Mouse (Mus musculus) hindbrain, embryonic 12.5 days (tissue): ENCODE data around the gene Mgat5. TPM values are rescaled to one million over a fixed set of nuclear protein-coding genes. Genes with fewer than 3 reads are reported as not detected.

ENCODE experiments used
- ATAC-seq: fragments of 200-750 bp; cut with Nextera tagmentation; 2 replicates; pipeline ENCODE4 v1.8.0; 2017; ENCODE audit warnings: moderate TSS enrichment; ENCODE audit not compliant: low FRiP score
- H3K27ac ChIP-seq: fragments of 300-500 bp; sonication (generic); 2 replicates; pipeline ENCODE4 v1.5.1; 2016; ENCODE audit warnings: mild to moderate bottlenecking
- H3K27me3 ChIP-seq: fragments of 300-500 bp; sonication (generic); 2 replicates; pipeline ENCODE4 v1.6.1; 2016; ENCODE audit warnings: mild to moderate bottlenecking
- H3K36me3 ChIP-seq: fragments of 300-500 bp; sonication (generic); 2 replicates; pipeline ENCODE4 v1.6.1; 2016; ENCODE audit warnings: mild to moderate bottlenecking
- H3K4me1 ChIP-seq: fragments of 300-500 bp; sonication (generic); 2 replicates; pipeline ENCODE4 v1.6.1; 2016
- H3K4me2 ChIP-seq: fragments of 300-500 bp; sonication (generic); replicated peaks from 2 replicates; pipeline ENCODE4 v1.6.1; 2016; ENCODE audit warnings: mild to moderate bottlenecking
- H3K4me3 ChIP-seq: fragments of 300-500 bp; sonication (generic); 2 replicates; pipeline ENCODE4 v1.5.1; 2016; ENCODE audit warnings: mild to moderate bottlenecking
- H3K9ac ChIP-seq: fragments of 300-500 bp; sonication (generic); 2 replicates; pipeline ENCODE4 v1.6.1; 2016; ENCODE audit warnings: mild to moderate bottlenecking, moderate library complexity
- H3K9me3 ChIP-seq: fragments of 300-500 bp; sonication (generic); replicated peaks from 2 replicates; pipeline ENCODE4 v1.6.1; 2016; ENCODE audit warnings: mild to moderate bottlenecking
- WGBS: fragments of 180-500 bp; shearing (Covaris S2); methylation state at CpG from one replicate; pipeline ENCODE4 v1.1.7; 2016; 5-methylcytosine and 5-hydroxymethylcytosine counted together
- polyA plus RNA-seq: library from polyadenylated mRNA; unstranded; fragments of >200 nt; fragmentation: Nextera tagmentation; extraction: Ambion mirVana; gene quantifications from 2 replicates; pipeline ENCODE4 v1.2.1, GENCODE M21; 2016

Mgat5 gene
- polyA plus RNA-seq, 1 experiment from 2014 or later: 10.3 TPM

GRCm38 (mm10) chr1:127387226-127387625 is 182.4 kb downstream of the Mgat5 start:
- no peak for ATAC-seq
- H3K27ac ChIP-seq: no peak overlapping the region
- peaks cover 6% of the 10 kb centered on the region; the same call in 1 of the 2 replicates for H3K9me3 ChIP-seq
- H3K9ac ChIP-seq: no peak overlapping the region
- H3K36me3 ChIP-seq: peaks cover 22% of the 10 kb centered on the region; the same call in 1 of the 2 replicates
- peaks cover 3% of the 10 kb centered on the region; the same call in 1 of the 2 replicates for H3K4me1 ChIP-seq
- H3K4me2 ChIP-seq: no peak overlapping the region
- H3K27me3 ChIP-seq: no peaks in the 10 kb centered on the region
- no peak overlapping the region for H3K4me3 ChIP-seq
- WGBS: 78% methylated on average over 7 of the region's 7 CpGs

GRCm38 (mm10) chr1:127387661-127388060 is 182.8 kb downstream of the Mgat5 start:
- 82% methylated on average over 9 of the region's 9 CpGs for WGBS
- H3K27ac ChIP-seq: no peak overlapping the region
- no peak for ATAC-seq
- no peak overlapping the region for H3K4me3 ChIP-seq
- H3K9ac ChIP-seq: no peak overlapping the region
- peaks cover 3% of the 10 kb centered on the region; the same call in 1 of the 2 replicates for H3K4me1 ChIP-seq
- peaks cover 22% of the 10 kb centered on the region; the same call in 1 of the 2 replicates for H3K36me3 ChIP-seq
- H3K9me3 ChIP-seq: peaks cover 6% of the 10 kb centered on the region; the same call in 1 of the 2 replicates
- H3K4me2 ChIP-seq: no peak overlapping the region
- H3K27me3 ChIP-seq: no peaks in the 10 kb centered on the region

DNA sequence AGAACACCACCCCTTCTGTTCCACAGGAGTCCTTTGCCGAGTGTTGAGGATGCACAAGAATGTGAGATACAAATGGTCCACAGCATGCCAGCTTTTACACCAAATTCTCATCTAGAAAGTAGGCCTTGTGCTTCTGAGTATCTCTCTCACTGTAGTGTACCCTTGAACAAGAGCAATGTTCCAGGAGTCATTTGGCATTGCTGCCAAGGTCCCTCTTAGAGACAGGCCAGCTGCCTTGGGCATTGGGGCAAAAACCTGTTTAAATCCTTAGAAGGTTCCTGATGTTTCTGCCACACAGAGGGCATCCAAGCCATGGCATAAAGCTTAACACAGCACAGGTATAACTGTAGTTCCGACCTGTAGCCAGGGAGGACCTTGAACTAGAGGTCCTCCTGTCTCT is 189.9 kb downstream of the Mgat5 start:
- Histone ChIP-seq H3K9me3 (peaks cover 6% of the 10 kb centered on the region; the same call in 1 of the 2 replicates), H3K4me2 (no peak overlapping the region), H3K9ac (no peak overlapping the region), H3K27me3 (no peaks in the 10 kb centered on the region), H3K4me3 (no peak overlapping the region), H3K4me1 (no peaks in the 10 kb centered on the region; the same call in 1 of the 2 replicates), H3K36me3 (peaks cover 21% of the 10 kb centered on the region), H3K27ac (no peak overlapping the region)
- no peak for ATAC-seq
- WGBS: 97% methylated on average over 2 of the region's 2 CpGs

DNA sequence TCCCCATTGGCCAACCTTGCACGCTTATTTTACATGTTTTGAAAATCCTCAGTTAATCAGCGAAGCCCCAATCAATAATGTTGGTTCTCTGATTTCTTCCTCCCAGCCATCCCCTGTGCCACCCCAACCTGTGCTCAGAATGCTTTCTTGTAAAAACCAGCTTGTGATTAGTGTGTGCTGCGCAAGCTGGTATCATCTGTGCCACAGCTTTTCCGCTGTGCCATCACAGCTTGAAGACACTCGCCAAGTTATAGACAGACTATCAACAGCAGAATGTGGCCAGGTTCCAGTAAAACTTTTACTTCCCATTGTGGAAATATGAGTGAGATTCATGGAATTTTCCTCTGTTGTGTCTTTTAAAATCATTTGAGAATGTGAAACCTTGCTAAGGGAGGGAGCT is 190.9 kb downstream of the Mgat5 start:
- 95% methylated on average over 5 of the region's 5 CpGs for WGBS
- no peak overlapping the region for H3K4me2 ChIP-seq
- no peak for ATAC-seq

GRCm38 (mm10) chr1:127396569-127397349 is 191.9 kb downstream of the Mgat5 start:
- WGBS: 80% methylated on average over 12 of the region's 12 CpGs
- ATAC-seq: no peak
- no peak overlapping the region for H3K4me2 ChIP-seq

More for the DNA sequence above, 190.9 kb downstream of the Mgat5 start:
- no peak overlapping the region for H3K27ac ChIP-seq
- H3K27me3 ChIP-seq: no peaks in the 10 kb centered on the region
- H3K9ac ChIP-seq: no peak overlapping the region
- peaks cover 6% of the 10 kb centered on the region; the same call in 1 of the 2 replicates for H3K9me3 ChIP-seq
- H3K4me1 ChIP-seq: peaks cover 6% of the 10 kb centered on the region
- no peak overlapping the region for H3K4me3 ChIP-seq
- peaks cover 17% of the 10 kb centered on the region for H3K36me3 ChIP-seq

DNA sequence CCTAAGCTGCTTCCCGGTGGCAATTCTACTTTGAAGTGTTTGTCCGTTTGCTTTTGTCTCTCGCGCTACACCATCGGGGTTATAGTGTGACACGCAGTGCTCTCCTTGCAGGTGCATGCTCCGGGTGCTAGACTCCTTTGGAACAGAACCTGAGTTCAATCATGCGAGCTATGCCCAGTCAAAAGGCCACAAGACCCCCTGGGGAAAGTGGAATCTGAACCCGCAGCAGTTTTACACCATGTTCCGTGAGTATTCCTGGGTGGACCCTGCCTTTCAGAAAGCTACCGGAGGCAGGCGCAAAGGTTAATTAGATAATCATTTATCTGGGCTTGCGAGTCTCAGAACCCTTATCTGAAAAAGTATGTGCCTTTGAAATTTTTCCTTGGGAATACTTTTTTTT is 192.6 kb downstream of the Mgat5 start:
- no peak for ATAC-seq
- no peaks in the 10 kb centered on the region for H3K27me3 ChIP-seq
- H3K4me1 ChIP-seq: peaks cover 10% of the 10 kb centered on the region
- H3K9me3 ChIP-seq: no peaks in the 10 kb centered on the region
- H3K9ac ChIP-seq: no peak overlapping the region
- H3K27ac ChIP-seq: no peak overlapping the region
- 76% methylated on average over 13 of the region's 13 CpGs for WGBS
- no peak overlapping the region for H3K4me3 ChIP-seq
- H3K4me2 ChIP-seq: no peak overlapping the region
- peaks cover 7% of the 10 kb centered on the region; the same call in 1 of the 2 replicates for H3K36me3 ChIP-seq

More at GRCm38 (mm10) chr1:127396569-127397349, 191.9 kb downstream of the Mgat5 start:
- Histone ChIP-seq H3K9me3 (no peaks in the 10 kb centered on the region), H3K27ac (no peak overlapping the region), H3K27me3 (no peaks in the 10 kb centered on the region), H3K9ac (no peak overlapping the region), H3K4me1 (peaks cover 10% of the 10 kb centered on the region), H3K4me3 (no peak overlapping the region), H3K36me3 (peaks cover 7% of the 10 kb centered on the region; the same call in 1 of the 2 replicates)

GRCm38 (mm10) chr1:127398186-127398585 is 193.4 kb downstream of the Mgat5 start:
- WGBS: 94% methylated on average over 5 of the region's 5 CpGs
- 0 out of 2 replicates have a peak, but pooled peaks have one; percentile 29 for ATAC-seq
- Histone ChIP-seq H3K4me3 (no peak overlapping the region), H3K36me3 (peaks cover 7% of the 10 kb centered on the region; the same call in 1 of the 2 replicates), H3K9me3 (no peaks in the 10 kb centered on the region), H3K4me2 (no peak overlapping the region), H3K27ac (no peak overlapping the region), H3K4me1 (peaks cover 10% of the 10 kb centered on the region), H3K9ac (no peak overlapping the region), H3K27me3 (no peaks in the 10 kb centered on the region)

DNA sequence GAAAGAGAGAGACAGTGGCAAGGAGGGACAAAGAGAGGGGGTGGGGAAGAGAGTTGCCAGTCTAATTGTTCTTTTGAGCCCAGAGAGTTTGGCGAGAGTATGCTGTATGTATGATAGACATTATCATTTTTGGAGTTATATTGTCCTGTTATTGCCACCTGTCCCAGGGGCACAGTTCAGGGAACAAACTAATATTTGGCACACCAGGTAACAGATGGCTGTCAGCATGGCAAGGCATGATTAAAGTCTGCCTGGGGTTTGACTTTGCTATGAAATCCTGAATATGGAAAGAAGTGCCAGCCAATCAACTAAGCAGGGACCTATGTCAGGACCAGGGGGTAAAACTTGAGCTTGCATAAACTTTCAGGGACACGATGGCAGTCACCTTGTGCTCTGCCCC is 195.4 kb downstream of the Mgat5 start:
- H3K9me3 ChIP-seq: no peaks in the 10 kb centered on the region
- WGBS: 37% methylated on average over 2 of the region's 2 CpGs
- peak overlapping the region; percentile 40; the same call in 1 of the 2 replicates for H3K27ac ChIP-seq
- no peak overlapping the region for H3K4me3 ChIP-seq
- H3K4me2 ChIP-seq: no peak overlapping the region
- H3K36me3 ChIP-seq: peaks cover 7% of the 10 kb centered on the region; the same call in 1 of the 2 replicates
- ATAC-seq: no peak
- H3K27me3 ChIP-seq: no peaks in the 10 kb centered on the region
- H3K9ac ChIP-seq: no peak overlapping the region
- peaks cover 10% of the 10 kb centered on the region for H3K4me1 ChIP-seq

DNA sequence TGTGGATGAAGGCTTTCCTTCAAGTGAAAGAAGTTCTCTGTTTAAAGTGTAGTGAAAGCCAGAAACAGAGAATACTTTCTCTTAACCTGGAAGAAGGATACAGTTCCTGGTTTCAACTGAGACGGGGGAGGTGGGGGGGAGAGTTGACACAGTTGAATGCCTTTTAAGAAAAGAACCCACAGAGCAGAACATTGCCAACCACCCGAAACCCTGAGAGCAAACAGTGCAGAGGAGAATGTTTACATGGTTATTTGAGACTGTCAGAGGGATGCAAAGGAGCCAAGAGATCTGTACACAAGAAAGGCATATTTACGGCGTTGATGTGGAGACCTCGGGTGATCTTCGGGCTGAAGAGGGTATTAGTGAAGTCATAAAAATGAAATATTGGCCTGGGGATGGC is 195.9 kb downstream of the Mgat5 start:
- no peak for ATAC-seq

GRCm38 (mm10) chr1:127404655-127405054 is 199.8 kb downstream of the Mgat5 start:
- no peak overlapping the region for H3K9ac ChIP-seq
- 0 out of 2 replicates have a peak, but pooled peaks cover 1% of the 10 kb centered on the region for H3K36me3 ChIP-seq
- H3K4me3 ChIP-seq: no peak overlapping the region
- H3K4me2 ChIP-seq: no peak overlapping the region
- ATAC-seq: no peak
- peaks cover 14% of the 10 kb centered on the region for H3K4me1 ChIP-seq
- H3K27me3 ChIP-seq: no peaks in the 10 kb centered on the region
- WGBS: 34% methylated on average over 3 of the region's 3 CpGs
- no peaks in the 10 kb centered on the region for H3K9me3 ChIP-seq
- H3K27ac ChIP-seq: no peak overlapping the region

More for the DNA sequence above, 195.9 kb downstream of the Mgat5 start:
- Histone ChIP-seq H3K4me2 (no peak overlapping the region), H3K9ac (no peak overlapping the region), H3K4me1 (peaks cover 10% of the 10 kb centered on the region), H3K9me3 (no peaks in the 10 kb centered on the region), H3K27me3 (no peaks in the 10 kb centered on the region), H3K4me3 (no peak overlapping the region), H3K36me3 (0 out of 2 replicates have a peak, but pooled peaks cover 7% of the 10 kb centered on the region), H3K27ac (peak overlapping the region; percentile 40; the same call in 1 of the 2 replicates)
- 23% methylated on average over 6 of the region's 6 CpGs for WGBS

- Histone ChIP-seq H3K4me2 (no peak overlapping the region), H3K36me3 (peaks cover 12% of the 10 kb centered on the region; the same call in 1 of the 2 replicates), H3K9ac (no peak overlapping the region), H3K9me3 (no peaks in the 10 kb centered on the region), H3K27ac (no peak overlapping the region), H3K4me1 (peaks cover 11% of the 10 kb centered on the region; the same call in 1 of the 2 replicates), H3K4me3 (no peak overlapping the region), H3K27me3 (no peaks in the 10 kb centered on the region)
- ATAC-seq: peak; percentile 57
- WGBS: 68% methylated on average over 2 of the region's 2 CpGs
Measured at GRCm38 (mm10) chr1:127408957-127409423, 204.2 kb downstream of the Mgat5 start.

DNA sequence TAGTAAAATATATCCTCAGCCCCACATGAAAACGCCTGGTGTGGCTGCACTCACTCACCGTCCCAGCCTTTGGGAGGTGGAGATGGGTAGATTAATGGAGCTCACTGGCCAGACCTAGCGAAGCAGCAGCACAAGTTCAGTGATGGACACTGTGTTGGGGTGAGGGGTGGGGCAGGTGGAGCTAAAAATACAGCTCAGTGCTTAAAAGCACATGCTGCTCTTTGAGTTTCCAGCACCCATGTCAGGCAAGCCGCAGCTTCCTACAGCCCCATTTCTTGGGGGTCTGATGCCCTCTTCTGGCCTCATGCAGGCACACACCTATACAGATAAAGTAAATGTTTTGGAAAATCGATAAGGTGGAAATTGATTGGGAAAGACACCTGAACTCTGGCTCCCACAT is 204.7 kb downstream of the Mgat5 start:
- H3K36me3 ChIP-seq: peaks cover 12% of the 10 kb centered on the region; the same call in 1 of the 2 replicates
- ATAC-seq: peak; percentile 21; the same call in 1 of the 2 replicates
- 40% methylated on average over 5 of the region's 5 CpGs for WGBS
- H3K4me2 ChIP-seq: no peak overlapping the region
- no peak overlapping the region for H3K9ac ChIP-seq
- no peaks in the 10 kb centered on the region for H3K27me3 ChIP-seq
- no peak overlapping the region for H3K4me3 ChIP-seq
- no peaks in the 10 kb centered on the region for H3K9me3 ChIP-seq
- peaks cover 11% of the 10 kb centered on the region; the same call in 1 of the 2 replicates for H3K4me1 ChIP-seq
- no peak overlapping the region for H3K27ac ChIP-seq
